Mouse (Mus musculus) leukemia stem cell, adult 10-12 weeks (primary cell): ENCODE data around the gene Tex19.2. TPM values are rescaled to one million over a fixed set of nuclear protein-coding genes. Genes with fewer than 3 reads are reported as not detected.

Experiments
- polyA plus RNA-seq: library from polyadenylated mRNA; stranded (reverse); fragments of >175 nt; gene quantifications from 2 replicates; pipeline ENCODE4 v1.2.3, GENCODE M21; 2012; ENCODE audit warnings: low replicate concordance

Gene Tex19.2
- not detected in 2 replicates for polyA plus RNA-seq

DNA sequence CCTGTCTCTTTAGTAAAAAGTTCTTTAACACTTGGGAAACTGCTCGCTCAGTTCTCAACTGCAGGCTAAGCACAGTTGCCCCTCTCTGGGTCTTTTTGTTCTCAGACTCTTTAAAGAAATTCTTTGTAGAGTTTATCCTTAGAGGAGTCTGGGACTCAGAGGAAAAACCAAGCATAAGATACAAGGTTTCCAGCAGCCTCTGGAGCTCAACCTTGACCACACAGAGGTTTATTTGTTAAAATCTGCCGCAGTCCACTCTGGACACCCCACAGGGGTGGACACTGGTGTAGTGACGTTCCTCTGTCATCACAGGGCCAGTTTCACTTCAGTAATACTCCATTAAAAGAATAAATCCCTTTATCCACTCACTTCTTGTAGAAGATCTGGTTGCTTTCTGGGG lies at the start of gene Tex19.2:
Gene Tex19.2, minus strand, starts transcription at position 101 of the 400 bp plus-strand sequence.

DNA sequence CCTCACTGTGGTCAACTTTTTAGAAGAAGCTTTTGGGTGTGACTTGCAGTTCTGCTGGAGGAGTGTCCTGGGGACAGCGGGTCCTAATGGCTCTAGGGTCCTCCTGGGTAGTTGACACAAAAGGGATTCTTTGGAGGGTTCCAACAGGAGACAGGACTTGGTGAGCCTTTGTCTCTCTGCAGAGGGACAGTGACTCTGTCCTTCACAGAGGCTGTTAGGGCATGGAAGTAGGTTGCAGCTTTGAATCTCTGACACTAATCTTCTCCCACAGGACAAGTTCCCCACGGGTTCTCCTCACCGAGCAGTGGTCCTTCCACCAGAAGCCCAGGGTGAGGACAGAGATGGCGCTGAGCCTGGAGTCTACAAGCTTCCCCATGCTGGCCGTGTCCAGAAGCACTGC lies 41.5 kb upstream of the Tex19.2 start, which contains the start of gene Uts2r:
Gene Uts2r, plus strand, starts transcription at position 301 of the 400 bp plus-strand sequence.

DNA sequence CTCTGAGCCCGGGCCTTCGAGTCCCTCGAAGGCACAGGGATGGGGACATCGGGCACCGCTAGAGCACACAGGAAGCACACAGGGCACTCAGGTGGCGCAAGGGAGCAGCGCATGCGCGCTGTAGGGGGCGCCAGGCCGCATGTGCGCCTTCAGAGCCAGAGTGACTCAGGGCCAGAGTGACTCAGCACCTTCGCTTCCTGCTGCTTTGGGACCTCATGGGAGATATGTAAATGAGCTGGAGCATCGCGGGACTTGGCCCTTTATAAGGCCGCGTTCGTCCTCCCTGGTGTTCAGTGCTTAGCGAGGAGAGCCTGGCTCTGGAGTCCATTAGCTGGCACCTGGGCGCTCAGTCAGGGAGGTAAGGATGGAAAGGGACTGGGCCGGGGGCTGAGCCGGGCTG lies 27.4 kb upstream of the Tex19.2 start, which contains the start of gene Tex19.1:
Gene Tex19.1, plus strand, starts transcription at position 279 of the 400 bp plus-strand sequence.

DNA sequence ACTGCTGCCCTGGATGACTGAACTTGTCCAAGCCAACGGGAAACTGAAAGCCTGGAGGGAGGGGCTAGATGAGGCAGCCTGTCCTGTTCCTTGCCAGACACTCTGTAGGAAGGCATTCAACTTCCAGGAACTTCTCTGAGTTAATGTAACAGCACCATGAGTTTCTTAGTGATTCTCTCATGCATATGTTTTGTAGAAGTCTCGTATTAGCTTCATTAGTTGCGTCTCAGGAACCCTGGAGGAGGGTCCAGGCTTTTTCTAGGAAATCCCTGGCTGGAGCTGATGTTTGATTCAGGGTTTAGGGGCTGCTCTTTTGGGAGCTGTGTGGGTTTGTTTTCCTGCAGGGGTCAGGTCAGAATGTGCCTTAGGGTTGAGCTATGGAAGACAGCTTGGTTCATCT lies 37.4 kb downstream of the Tex19.2 start, which contains the start of gene Sectm1a:
Gene Sectm1a, minus strand, starts transcription at position 101 of the 400 bp plus-strand sequence.

Other genes starting within 250 kb of the Tex19.2 start
- gene Ccdc57, start 185.8 kb downstream of the Tex19.2 start, polyA plus RNA-seq: 2.0 and 2.1 TPM in 2 replicates
- gene Slc16a3, start 170.2 kb downstream of the Tex19.2 start, polyA plus RNA-seq: 10.6 and 15.1 TPM in 2 replicates
- 102 and 115 TPM in 2 replicates for gene Csnk1d, start 127.3 kb downstream of the Tex19.2 start, polyA plus RNA-seq
- gene Cd7, start 79.3 kb downstream of the Tex19.2 start, polyA plus RNA-seq: 3.7 and 14.9 TPM in 2 replicates
- gene Sectm1b, start 55.1 kb downstream of the Tex19.2 start, polyA plus RNA-seq: not detected in 2 replicates
- not detected in 2 replicates for gene Sectm1a, start 37.5 kb downstream of the Tex19.2 start, polyA plus RNA-seq
- gene Tex19.1, start 27.5 kb upstream of the Tex19.2 start, polyA plus RNA-seq: not detected in 2 replicates
- gene Uts2r, start 41.6 kb upstream of the Tex19.2 start, polyA plus RNA-seq: not detected in 2 replicates
- gene Hexdc, start 85.8 kb upstream of the Tex19.2 start, polyA plus RNA-seq: 7.4 and 12.8 TPM in 2 replicates
- gene Ogfod3, start 86.0 kb upstream of the Tex19.2 start, polyA plus RNA-seq: 4.3 and 9.0 TPM in 2 replicates
- gene Cybc1, start 110.6 kb upstream of the Tex19.2 start, polyA plus RNA-seq: 10.0 and 19.4 TPM in 2 replicates
- 6.8 and 16.3 TPM in 2 replicates for gene Narf, start 118.6 kb upstream of the Tex19.2 start, polyA plus RNA-seq
- 39.0 and 51.3 TPM in 2 replicates for gene Foxk2, start 141.3 kb upstream of the Tex19.2 start, polyA plus RNA-seq
- 5.3 and 11.6 TPM in 2 replicates for gene Wdr45b, start 235.8 kb upstream of the Tex19.2 start, polyA plus RNA-seq